Mouse (Mus musculus): ENCODE measurements around the gene Dlx2.

DNA sequence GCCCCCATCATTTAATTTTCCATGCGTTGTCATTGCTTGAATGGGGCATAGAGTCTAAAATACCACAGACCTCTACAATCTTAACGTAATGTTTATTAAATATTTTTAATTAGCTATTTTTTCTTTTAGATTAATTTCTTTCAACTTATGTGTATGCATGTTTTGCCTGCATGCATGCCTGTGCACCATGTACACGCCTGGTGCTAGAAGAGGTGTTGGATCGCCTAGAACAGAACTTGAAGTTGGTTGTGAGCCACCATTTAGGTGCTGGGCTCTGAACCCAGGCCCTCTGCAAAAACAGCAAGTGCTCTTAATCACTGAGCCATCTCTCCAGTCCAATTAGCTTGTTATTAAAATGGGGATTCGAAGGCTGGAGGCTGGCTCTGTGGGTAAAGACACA is 34.9 kb upstream of the Dlx2 start:
- TF ChIP-seq GATA1 (IDR thresholded peaks at IDR 0.05; ENCODE audit: borderline replicate concordance, low read length) (no peak), FLI1 (IDR thresholded peaks at IDR 0.05; ENCODE audit: low read length) (no peak)
